Mouse (Mus musculus) adrenal gland, adult 18-20 months (tissue): Measurements from ENCODE around the gene Gns. TPM values are rescaled to one million over a fixed set of nuclear protein-coding genes. Genes with fewer than 3 reads are reported as not detected.
A peak's percentile ranks its signal among the peaks of the same experiment; 100 is the strongest.
"Not testable (repeated sequence)": the region's sequence is repeated elsewhere in the genome, so short reads cannot be mapped to it uniquely, and the experiment has no call there.

Source experiments
- DNase-seq, 2 experiments: peaks; one replicate each; pipeline ENCODE4 v3.0.0; 2021 to 2022; ENCODE audit warnings: low spot score in 2 of 2
- long read RNA-seq, 2 experiments: library from polyadenylated mRNA; stranded (forward); transcript quantifications; one replicate each; pipeline ENCODE4 v2.0.0; 2021
- total RNA-seq, 2 experiments: library from RNA; stranded (reverse); gene quantifications; 1 replicate in 1 of 2; 2 replicates in 1 of 2; pipeline ENCODE4 v1.2.3; 2021

The Gns gene
- 100 to 1,000 TPM; 154 to 231 TPM for total RNA-seq
- long read RNA-seq, experiment 1, transcript Gns-201 (14 exons, 3,855 nt): major isoform, 175 of 203 reads
- long read RNA-seq, experiment 1, partial matches to known transcripts: 16 of 203 reads
- long read RNA-seq, experiment 1, other reads (novel, unspliced or antisense): 11 of 203 reads
- long read RNA-seq, experiment 2, transcript Gns-203 (6 exons, 3,013 nt): minor isoform, 5 of 374 reads
- long read RNA-seq, experiment 2, transcript Gns-201 (14 exons, 3,855 nt): major isoform, 245 of 374 reads
- long read RNA-seq, experiment 2, partial matches to known transcripts: 110 of 374 reads
- long read RNA-seq, experiment 2, other reads (novel, unspliced or antisense): 12 of 374 reads

DNA sequence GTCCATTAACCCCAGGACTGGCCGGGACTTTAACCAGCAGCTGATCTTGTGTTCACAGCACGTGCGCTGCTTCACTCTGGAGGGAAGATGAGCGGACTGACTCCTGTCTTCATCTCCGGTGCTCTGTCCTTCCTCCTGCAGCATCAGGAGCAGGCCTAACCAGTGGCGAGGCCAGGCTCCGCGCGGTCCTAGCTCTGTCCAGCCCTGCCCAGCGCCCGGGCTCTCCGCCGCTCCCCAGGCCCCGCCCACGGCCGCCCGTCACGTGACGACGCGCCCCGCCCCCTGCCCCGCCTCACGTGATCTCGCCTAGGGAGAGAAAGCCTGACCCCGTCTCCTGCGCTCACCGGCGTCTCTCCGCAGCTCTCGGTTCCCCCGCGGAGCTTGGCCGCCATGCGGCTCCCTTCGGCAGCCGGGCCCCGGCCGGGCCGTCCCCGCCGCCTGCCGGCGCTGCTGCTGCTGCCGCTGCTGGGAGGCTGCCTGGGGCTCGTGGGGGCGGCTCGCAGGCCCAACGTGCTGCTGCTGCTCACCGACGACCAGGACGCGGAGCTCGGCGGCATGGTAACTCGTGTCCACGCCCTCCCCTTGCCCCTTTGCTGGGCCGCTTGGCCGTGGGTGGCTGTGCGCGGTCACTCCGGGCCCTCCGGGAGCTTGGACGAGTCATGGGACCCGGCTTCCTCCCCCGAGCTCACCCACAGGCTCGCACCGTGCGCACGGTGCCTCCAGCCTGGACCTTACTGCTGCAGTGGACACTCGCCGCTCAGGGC lies at the start of gene Gns:
Gene Gns (plus strand): TSS at position 290 of the 764 bp plus-strand sequence.
- peak; percentile 88 for DNase-seq

DNA sequence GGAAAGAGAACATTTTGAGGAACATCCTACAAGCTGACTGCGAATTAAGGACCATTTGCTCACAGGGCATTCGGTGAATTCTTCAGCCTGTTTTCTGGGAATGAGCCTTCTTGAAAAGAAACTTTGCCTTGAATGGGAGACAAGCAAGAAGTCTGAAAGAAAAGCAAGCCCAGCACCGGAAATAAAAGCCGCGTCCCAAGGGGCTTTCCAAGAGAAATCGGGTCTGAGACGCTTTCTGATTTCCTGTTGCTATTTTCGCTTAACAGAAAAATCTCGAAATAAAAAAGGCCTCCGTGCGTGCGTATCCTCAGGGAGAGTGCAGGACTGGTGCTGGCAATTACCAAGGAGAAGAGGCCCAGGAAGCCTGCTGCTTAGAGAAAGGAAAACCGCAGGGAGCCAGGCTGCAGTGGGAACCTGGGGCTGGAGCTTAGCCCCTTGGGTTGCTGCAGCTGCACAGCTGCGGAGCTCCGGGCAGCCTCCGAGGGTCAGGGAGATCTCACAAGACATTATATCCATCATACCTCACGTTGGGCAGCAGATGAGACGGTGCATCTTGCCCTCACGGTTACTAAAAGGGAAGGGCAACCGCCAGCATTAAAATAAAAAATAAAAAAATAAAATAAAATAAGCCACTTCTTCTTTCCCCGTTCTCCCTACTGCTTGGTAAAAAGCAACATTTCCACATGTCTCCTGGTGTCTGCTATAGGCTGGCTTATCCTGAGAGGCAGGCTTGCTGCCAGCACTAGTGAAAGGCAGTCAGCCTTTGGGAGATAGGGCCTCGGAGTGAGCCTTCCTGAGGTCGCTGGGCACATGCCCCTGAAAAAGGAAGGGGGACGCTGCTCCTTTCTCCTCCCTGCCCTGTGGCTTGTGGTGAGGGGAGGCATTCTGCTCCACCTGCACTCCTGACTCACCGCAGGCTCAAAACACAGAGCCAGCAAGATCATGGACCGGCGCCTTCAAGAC lies 49.3 kb upstream of the Gns start:
- no peak for DNase-seq

DNA sequence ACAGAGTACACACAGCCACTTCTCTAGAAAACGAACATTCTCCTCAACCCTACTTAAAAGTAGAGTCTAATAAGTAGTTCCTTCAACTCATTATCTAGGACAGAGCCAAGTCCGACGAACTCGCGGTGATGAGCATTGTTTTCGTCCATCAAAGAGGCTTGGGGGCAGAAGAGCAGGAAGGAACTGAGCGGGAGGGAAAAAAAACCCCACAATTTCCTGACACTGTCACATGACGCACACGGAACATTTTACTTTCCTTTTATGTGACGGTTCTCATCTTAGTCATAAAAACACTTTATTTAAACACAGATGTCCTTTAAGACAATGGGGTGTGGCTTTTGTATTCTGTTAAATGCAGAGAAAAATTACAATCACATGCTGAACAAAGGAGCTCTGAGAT lies 48.5 kb upstream of the Gns start:
- DNase-seq: no peak

DNA sequence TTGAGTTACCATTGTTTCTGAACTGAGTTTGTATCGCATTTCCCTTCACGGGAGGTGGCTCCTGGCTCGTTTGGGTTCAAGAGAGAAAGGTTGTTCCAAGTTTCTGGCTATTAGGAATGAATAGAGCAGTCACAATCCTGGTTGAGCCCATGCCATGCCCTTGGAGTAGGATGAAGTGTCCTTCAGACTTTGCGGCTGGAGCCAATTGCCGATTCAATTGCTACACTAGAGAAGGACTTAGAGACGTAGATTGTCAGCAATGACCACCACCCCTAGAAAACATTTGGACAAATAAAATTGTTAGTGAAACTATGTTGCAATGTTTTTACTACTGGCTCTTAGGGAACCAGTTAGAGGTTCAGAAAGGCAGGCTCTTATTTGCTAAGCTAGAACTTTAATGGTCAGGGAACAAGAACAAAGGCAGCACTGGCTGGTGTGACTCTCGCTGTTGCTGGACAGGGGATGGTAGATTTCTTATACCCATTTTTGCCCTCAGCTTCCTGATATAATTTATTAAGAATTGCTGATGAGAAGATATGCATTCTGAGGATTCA lies 46.4 kb upstream of the Gns start:
- DNase-seq: no peak

DNA sequence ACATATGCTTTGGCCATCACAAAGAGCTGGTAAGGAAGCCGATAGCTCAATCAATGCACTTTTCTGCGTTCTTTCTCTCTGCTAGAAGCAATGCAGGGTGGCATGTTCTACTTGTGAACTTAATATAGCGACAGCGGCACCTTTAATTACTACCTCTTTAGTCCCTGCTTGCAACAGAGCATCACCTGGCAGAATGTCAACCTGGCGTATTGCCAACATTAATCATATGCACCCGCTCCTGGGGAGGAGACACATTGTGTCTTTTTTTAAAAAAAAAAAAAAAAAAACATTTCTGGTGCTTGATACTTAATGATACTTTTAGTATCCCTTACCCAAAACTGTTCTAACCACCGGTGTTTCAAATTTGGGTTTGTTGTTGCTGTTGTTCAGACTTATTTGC lies 41.4 kb upstream of the Gns start:
- no peak for DNase-seq

DNA sequence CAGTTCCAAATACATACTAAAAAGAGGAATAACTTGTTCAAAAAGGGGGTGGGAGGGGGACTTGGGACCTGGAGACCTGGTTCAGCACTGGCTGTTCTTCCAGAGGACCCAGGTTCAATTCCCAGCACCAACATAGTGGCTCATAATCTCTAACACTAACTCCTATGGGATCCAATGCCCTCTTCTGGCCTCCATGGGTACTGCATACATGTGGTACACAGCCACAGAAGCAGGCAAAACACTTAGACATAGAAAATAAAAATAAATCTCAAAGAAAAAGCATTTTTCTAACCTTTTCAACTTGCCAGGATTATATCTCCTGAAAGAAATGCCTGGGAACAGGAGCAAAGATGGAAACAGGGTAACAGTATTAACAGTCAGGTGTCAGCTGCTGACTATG lies 38.7 kb upstream of the Gns start:
- DNase-seq: no peak

DNA sequence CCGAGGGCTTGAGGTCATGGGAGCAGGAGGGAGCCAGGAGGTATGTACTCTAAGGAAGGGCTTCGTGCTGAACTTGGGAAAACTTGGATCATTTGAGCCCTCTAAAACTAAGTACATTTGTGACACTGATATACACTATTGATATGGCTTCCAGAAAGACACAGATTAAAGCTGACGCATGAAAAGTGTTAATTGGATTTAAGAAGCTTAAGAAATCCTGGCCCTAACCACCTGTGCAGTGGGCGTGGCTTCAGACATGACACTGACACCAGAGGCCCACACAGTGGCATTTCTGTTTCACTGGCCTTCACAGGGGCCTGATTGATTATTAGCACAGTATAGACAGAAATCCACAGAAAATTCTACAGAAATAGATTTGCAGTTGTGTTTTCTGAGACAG lies 35.3 kb upstream of the Gns start:
- DNase-seq: no peak

DNA sequence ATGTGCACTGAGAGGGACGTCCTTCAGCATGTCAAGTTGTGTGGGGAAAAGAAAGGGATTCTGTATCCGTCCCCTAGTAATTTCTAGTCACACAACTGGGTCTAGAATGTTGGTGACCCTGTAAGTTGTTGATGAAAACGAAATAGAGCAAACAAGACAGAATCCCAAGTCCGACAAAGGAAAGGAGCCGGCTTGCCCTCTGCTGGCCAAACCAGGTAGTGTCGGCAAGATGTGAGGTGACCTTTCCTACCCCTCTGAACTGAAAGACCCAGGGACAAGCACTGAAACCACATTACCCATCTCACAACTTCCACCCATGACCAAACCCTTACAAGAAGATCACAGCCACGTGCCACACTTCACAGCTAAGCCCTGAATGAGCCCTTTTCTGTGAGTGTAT lies 34.0 kb upstream of the Gns start:
- peak; percentile 75 to 82 for DNase-seq

DNA sequence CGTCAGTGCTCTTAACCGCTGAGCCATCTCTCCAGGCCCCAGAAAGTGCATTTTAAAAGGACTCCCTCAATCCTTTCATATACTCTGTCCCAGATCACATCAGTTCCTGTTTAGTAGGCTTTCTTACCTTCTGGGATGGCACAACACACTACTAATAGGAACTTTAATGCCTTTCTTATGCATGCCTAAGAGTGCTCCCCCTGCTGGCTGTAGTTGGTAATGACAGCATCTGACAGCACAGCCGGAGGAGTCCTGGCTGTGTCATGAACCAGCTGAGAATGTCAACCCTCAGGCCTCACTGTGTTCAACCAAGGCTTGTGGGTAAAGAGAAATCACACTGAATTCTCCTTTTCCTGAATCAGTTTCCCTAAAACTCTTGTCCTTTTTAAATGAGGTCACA lies 30.3 kb upstream of the Gns start:
- peak; percentile 71 to 73 for DNase-seq

DNA sequence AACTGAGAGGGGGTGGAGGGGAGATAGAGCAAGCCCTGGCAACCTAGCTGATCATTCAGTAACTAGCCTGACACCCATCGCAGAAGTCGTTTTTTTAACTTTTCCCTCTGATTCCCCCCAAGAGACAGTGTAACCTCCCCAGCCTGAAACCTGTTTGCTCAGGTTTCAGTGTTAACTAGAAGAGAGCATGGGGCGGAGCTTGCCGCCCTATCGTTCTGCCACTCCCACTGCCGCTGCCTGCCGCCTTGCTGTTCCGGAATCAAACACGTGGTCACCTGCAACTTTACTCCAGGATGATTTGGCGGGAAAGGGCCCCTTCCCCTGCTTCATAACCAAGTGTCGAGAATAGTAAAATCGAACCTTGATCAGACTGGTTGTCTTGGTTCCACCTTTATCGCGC lies 28.4 kb upstream of the Gns start:
- not testable (repeated sequence) for DNase-seq

DNA sequence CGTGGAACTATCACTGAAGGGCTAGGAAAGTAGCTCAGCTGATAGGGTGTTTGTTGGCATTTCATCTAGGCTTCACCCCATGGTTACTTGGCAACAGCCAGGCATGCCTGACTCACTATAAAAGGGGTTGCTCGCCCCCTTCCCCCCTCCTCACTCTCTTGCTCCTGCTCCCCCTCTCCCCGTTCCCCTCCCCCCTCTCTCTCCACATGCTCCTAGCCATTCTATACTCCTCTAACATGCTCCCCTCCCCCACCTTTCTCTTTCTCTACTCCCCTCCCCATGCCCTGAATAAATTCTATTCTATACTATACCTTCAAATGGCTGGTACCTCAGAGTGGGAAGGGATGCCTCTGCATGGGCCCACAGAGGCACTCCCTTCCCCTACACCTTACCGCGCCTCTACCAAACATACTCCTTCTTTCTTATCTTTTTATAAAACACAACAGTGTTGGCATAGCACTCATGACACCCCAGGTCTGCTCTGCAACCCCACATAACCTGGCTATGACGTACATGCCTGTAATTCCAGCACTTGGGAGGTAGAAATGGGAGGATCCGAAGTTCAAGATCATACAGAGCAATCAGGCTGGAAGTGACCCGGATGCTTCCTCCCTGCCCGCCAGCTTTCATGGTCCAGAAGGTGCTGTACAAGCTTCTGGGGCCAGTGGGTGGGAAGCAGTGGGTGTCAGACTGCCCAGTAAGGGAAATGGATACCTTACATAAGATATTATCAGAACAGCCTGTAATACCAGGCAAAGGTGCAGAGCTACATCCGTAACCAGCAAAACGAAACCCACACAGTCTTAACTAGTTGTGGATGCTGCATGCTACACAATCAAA lies 23.9 kb upstream of the Gns start:
- no peak for DNase-seq

DNA sequence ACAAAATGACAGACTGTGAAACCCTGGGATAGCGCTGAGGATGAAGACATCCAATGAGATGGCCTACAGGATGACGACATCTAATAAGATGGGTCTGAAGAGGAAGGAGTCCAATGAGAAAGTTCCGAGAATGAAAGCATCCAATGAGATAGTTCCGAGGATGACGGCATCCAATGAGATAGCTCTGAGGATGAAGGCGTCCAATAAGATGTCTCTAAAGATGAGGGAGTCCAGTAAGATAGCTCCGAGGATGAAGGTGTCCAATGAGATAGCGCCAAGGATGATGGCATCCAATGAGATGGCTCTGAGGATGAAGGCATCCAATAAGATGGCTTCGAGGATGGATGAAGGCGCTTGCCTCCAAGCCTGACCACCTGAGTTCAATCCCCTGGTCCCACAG lies 22.6 kb upstream of the Gns start:
- DNase-seq: no peak

DNA sequence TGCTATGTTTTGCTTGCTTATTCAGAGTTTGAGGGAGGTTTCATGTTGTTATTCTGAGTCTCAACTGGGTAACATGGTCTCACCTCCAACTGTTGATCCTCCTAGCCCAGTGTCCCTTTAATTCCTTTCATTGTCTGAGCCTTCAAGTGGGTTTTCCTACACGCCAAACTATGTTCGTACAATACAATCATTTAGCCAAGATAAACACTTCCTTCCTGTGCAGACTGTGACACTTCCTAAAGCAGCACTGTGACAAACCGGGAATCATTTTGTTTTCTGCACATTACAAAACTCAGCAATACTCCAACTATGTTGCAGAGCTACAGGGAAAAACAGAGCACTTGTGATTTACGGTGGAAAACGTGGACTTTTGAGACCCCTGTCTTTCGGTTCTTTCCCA lies 21.0 kb upstream of the Gns start:
- no peak for DNase-seq

DNA sequence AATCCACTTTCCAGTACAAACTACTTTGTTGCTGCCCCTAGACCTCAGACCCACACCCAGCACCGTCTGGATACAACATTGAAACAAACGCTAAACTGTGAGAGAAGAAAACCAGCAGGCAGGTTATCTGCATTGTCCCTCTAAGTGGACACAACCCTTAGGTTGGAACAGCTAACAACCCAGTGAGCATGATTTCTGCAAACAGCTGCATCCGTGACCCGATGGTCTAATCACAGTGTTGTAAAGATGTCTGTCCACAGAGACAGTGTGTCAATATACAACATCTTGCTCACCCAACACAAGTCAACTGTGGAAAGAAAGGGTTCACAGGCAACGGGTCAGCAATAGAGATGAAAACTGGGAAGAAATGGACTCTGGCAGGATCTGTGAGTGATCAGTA lies 15.6 kb upstream of the Gns start:
- DNase-seq: no peak

DNA sequence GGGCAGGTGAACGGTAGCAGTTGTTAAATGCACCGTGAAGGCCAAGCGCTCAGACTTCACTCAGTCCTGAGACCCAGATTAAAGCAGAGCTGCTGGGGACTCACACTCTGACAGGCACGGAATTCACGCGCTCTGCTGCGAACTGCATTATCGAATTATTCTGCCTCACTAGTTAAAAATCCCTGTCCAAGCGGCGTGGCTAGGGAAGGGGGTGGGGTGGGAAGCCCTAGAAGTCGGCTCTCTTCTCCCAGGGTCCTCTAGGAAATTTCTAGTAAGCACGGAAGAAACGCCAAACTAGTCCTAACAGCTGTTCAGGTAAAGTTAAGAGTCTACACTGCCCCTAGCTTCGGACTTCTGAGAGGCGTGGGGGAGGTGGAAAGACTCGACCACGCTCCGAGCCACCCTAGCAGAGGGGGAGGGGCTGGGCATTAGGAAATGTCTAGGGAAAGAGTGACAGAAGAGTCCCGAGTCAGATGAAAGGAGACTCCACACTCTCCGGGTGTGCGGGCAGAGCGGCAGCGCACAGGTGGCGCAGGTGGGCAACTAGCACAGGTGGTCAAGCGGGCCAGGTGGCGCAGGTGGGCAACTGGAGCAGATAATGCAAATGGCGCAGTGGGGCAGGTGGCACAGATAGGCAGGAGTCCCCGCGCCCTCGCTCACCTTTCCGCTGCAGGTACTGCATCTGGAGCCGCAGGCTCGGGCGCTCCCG lies 14.4 kb upstream of the Gns start:
- DNase-seq: peak in 1 of 2 experiments; percentile 20

DNA sequence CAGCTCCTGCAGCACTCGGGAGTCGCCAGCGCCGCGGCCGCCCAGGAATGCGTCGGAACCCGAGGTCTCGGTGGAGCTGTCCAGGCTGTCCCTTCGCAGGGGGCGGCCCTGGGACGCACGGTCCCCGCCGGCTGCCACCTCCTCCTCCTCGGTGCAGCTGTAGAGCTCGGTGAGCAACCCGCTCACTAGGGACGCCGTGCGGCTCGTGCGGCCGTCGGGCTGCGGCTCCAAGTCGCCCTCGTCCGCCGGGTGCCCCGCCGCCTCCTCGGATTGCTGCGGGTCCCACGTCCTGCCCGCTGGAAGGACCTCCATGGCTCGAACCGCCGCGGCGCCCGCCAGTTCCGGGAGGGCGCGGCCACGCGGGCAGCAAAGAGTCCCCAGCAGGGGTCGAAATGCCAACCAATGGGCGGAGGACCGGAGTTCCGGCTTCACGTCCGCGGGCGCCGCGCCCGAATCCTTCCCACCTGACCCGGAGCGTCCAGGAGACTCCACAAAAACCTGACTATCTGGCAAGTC lies 13.8 kb upstream of the Gns start, which contains the start of gene Tbc1d30:
Gene Tbc1d30 (minus strand): TSS at position 213 of the 516 bp plus-strand sequence.
- peak; percentile 57 to 66 for DNase-seq

DNA sequence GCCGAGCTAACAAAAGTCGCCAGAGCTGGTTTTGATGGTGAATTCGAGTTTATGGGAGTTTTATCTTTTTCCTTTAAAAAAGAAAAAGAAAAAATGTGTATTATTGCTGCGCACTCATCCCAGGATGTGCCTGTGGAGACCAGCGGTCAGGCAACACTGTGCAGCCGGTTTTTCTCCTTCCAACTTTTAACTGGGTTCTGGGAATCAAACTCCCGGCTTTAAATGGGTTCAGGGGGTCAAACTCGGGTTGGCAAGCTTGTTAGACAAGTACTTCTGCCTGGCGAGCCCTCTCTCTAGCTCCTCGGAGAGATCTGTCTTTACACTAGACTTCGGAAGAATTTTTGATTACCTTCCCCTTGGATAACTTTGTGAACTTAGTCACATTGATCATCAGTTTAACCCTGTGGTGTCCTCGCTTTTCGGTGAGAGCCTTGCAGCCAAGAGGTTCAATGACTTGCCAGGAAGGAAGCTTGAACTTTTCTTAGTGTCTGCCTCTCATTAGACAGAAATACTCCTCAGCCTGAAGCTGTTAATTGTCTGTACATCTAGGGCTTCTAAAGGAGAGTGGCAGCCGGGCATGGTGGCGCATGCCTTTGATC lies 13.1 kb upstream of the Gns start:
- DNase-seq: peak in 1 of 2 experiments; percentile 13

DNA sequence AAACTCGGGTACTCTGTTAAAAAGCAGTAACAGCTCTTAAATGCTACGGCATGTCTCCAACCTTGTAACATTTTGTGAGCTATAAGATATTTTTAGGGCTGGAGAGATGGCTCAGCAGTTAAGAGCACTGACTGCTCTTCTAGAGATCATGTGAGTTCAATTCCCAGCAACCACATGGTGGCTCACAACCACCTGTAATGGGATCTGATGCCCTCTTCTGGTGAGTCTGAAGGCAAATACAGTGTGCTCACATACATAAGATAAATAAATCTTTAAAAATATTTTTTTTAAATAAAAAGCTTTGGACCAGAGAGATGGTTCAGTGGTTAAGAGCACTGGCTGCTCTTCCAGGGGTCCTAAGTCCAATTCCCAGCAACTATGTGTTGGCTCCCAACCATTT lies 4.5 kb upstream of the Gns start:
- no peak for DNase-seq

DNA sequence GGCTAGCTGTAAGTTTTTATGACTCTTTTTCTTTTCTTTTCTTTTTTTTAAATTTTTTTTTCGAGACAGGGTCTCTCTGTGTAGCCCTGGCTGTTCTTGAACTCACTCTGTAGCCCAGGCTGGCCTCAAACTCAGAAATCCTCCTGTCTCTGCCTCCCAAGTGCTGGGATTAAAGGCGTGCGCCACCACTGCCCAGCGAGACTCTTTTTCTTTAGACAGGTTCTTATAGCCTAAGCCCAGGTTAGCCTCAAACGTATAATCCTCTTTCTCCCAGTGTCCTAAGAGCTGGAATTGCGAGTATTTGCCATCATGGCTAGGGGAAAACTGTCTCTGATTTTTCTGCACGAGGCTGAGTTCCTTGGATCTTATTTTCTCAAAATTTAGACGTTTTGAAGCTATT lies 1.7 kb upstream of the Gns start:
- DNase-seq: no peak
